Mouse (Mus musculus): Measurements from ENCODE around the gene 1700016C15Rik. TPM values are rescaled to one million over a fixed set of nuclear protein-coding genes. Genes with fewer than 3 reads are reported as not detected.

Gene 1700016C15Rik
- polyA plus RNA-seq, 1 experiment: not detected

- no peak for TF ChIP-seq POLR2A (IDR thresholded peaks at IDR 0.05; ENCODE audit: borderline replicate concordance, control insufficient read depth, low read depth, low read length)
- no peak for TF ChIP-seq CTCF (IDR thresholded peaks at IDR 0.05; ENCODE audit: control insufficient read depth, insufficient read depth, low read length)
- H3K27ac ChIP-seq (ENCODE audit: control insufficient read depth, insufficient read depth, low read depth, low read length, poor library complexity): no peak overlapping the region
- WGBS: 70% methylated on average over 4 of the region's 4 CpGs
- no peaks in the 10 kb centered on the region; the same call in none of the 2 replicates for H3K4me1 ChIP-seq (ENCODE audit: control insufficient read depth, insufficient read depth, low read length)
- no peak overlapping the region for H3K4me3 ChIP-seq (replicated peaks; ENCODE audit: control insufficient read depth, low read depth, low read length)
These were observed 5.8 kb upstream of the 1700016C15Rik start for GRCm38 (mm10) chr1:177723786-177724185.

- TF ChIP-seq POLR2A (IDR thresholded peaks at IDR 0.05; ENCODE audit: borderline replicate concordance, control insufficient read depth, low read depth, low read length): no peak
- no peak for TF ChIP-seq CTCF (IDR thresholded peaks at IDR 0.05; ENCODE audit: control insufficient read depth, insufficient read depth, low read length)
- Histone ChIP-seq H3K4me3 (replicated peaks; ENCODE audit: control insufficient read depth, low read depth, low read length) (no peak overlapping the region), H3K27ac (ENCODE audit: control insufficient read depth, insufficient read depth, low read depth, low read length, poor library complexity) (no peak overlapping the region), H3K4me1 (ENCODE audit: control insufficient read depth, insufficient read depth, low read length) (no peaks in the 10 kb centered on the region; the same call in none of the 2 replicates)
- WGBS: 37% methylated on average over 5 of the region's 5 CpGs
These were observed 2.7 kb upstream of the 1700016C15Rik start for GRCm38 (mm10) chr1:177726870-177727269.

- Histone ChIP-seq H3K4me1 (ENCODE audit: control insufficient read depth, insufficient read depth, low read length) (no peaks in the 10 kb centered on the region; the same call in none of the 2 replicates), H3K27ac (ENCODE audit: control insufficient read depth, insufficient read depth, low read depth, low read length, poor library complexity) (no peak overlapping the region), H3K4me3 (replicated peaks; ENCODE audit: control insufficient read depth, low read depth, low read length) (no peak overlapping the region)
- TF ChIP-seq POLR2A (IDR thresholded peaks at IDR 0.05; ENCODE audit: borderline replicate concordance, control insufficient read depth, low read depth, low read length): no peak
- no peak for TF ChIP-seq CTCF (IDR thresholded peaks at IDR 0.05; ENCODE audit: control insufficient read depth, insufficient read depth, low read length)
- WGBS: 85% methylated on average over 3 of the region's 3 CpGs
These were observed 1.6 kb upstream of the 1700016C15Rik start for GRCm38 (mm10) chr1:177727883-177728525.

DNA sequence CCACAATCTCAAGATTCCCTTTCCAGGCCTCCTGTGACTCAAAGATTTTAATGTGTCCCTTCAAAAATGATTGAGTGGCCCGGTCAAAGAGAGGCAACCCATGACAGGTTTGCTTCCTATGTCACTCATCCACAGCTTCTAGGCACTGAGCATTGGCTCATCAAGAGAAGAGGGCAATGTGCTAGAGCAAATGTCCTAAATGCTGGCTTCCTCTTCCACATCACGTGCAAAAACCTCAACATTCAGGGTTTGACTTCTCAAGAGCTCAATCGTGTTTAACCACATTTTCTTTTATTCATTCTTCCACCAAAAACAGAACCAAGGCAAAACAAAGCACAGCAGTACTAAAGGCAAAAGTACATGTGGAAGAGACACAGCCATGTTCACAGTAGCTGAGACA, 2.4 kb downstream of the 1700016C15Rik start:
- Histone ChIP-seq H3K4me1 (ENCODE audit: control insufficient read depth, insufficient read depth, low read length) (no peaks in the 10 kb centered on the region; the same call in 1 of the 2 replicates), H3K27ac (ENCODE audit: control insufficient read depth, insufficient read depth, low read depth, low read length, poor library complexity) (no peak overlapping the region), H3K4me3 (replicated peaks; ENCODE audit: control insufficient read depth, low read depth, low read length) (no peak overlapping the region)
- WGBS: 37% methylated on average over 3 of the region's 3 CpGs
- no peak for TF ChIP-seq POLR2A (IDR thresholded peaks at IDR 0.05; ENCODE audit: borderline replicate concordance, control insufficient read depth, low read depth, low read length)
- TF ChIP-seq CTCF (IDR thresholded peaks at IDR 0.05; ENCODE audit: control insufficient read depth, insufficient read depth, low read length): no peak

- H3K27ac ChIP-seq (ENCODE audit: control insufficient read depth, insufficient read depth, low read depth, low read length, poor library complexity): no peak overlapping the region; the same call in 1 of the 2 replicates
- TF ChIP-seq POLR2A (IDR thresholded peaks at IDR 0.05; ENCODE audit: borderline replicate concordance, control insufficient read depth, low read depth, low read length): no peak
- no peak for TF ChIP-seq CTCF (IDR thresholded peaks at IDR 0.05; ENCODE audit: control insufficient read depth, insufficient read depth, low read length)
- H3K4me3 ChIP-seq (replicated peaks; ENCODE audit: control insufficient read depth, low read depth, low read length): no peak overlapping the region
- 13% methylated on average over 6 of the region's 6 CpGs for WGBS
- H3K4me1 ChIP-seq (ENCODE audit: control insufficient read depth, insufficient read depth, low read length): peaks cover 1% of the 10 kb centered on the region; the same call in 1 of the 2 replicates
These were observed 8.0 kb downstream of the 1700016C15Rik start for GRCm38 (mm10) chr1:177737505-177738105.

DNA sequence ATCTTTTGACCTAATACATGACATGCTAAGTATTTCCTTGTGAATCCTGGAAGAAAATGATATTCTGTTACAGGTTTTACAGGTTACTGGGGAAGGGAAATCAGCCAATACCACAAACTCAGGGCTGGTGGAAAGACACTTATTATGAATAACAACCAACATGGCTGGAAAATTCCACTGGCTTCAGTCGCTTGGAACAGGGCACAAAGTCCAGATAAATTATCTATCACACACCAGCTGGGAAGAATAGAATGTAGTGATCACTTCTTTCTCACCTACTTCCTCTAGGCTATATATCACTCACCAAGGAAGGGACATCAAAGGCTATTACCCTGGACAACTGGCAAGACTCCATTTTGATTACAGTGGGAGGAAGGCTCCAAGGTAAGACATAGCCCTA, 11.1 kb downstream of the 1700016C15Rik start:
- WGBS: 74% methylated on average over 1 of the region's 1 CpGs
- TF ChIP-seq POLR2A (IDR thresholded peaks at IDR 0.05; ENCODE audit: borderline replicate concordance, control insufficient read depth, low read depth, low read length) (no peak), CTCF (IDR thresholded peaks at IDR 0.05; ENCODE audit: control insufficient read depth, insufficient read depth, low read length) (no peak)
- Histone ChIP-seq H3K4me1 (ENCODE audit: control insufficient read depth, insufficient read depth, low read length) (peaks cover 1% of the 10 kb centered on the region; the same call in 1 of the 2 replicates), H3K27ac (ENCODE audit: control insufficient read depth, insufficient read depth, low read depth, low read length, poor library complexity) (no peak overlapping the region), H3K4me3 (replicated peaks; ENCODE audit: control insufficient read depth, low read depth, low read length) (no peak overlapping the region)

GRCm38 (mm10) chr1:177742119-177742518, 12.5 kb downstream of the 1700016C15Rik start:
- Histone ChIP-seq H3K4me3 (replicated peaks; ENCODE audit: control insufficient read depth, low read depth, low read length) (no peak overlapping the region), H3K27ac (ENCODE audit: control insufficient read depth, insufficient read depth, low read depth, low read length, poor library complexity) (no peak overlapping the region), H3K4me1 (ENCODE audit: control insufficient read depth, insufficient read depth, low read length) (peaks cover 1% of the 10 kb centered on the region; the same call in 1 of the 2 replicates)
- 76% methylated on average over 1 of the region's 1 CpGs for WGBS
- TF ChIP-seq CTCF (IDR thresholded peaks at IDR 0.05; ENCODE audit: control insufficient read depth, insufficient read depth, low read length): no peak
- no peak for TF ChIP-seq POLR2A (IDR thresholded peaks at IDR 0.05; ENCODE audit: borderline replicate concordance, control insufficient read depth, low read depth, low read length)

GRCm38 (mm10) chr1:177744521-177745325, 15.1 kb downstream of the 1700016C15Rik start:
- TF ChIP-seq CTCF (IDR thresholded peaks at IDR 0.05; ENCODE audit: control insufficient read depth, insufficient read depth, low read length) (no peak), POLR2A (IDR thresholded peaks at IDR 0.05; ENCODE audit: borderline replicate concordance, control insufficient read depth, low read depth, low read length) (no peak)
- 85% methylated on average over 7 of the region's 7 CpGs for WGBS
- no peaks in the 10 kb centered on the region for H3K4me1 ChIP-seq (ENCODE audit: control insufficient read depth, insufficient read depth, low read length)
- H3K27ac ChIP-seq (ENCODE audit: control insufficient read depth, insufficient read depth, low read depth, low read length, poor library complexity): no peak overlapping the region
- H3K4me3 ChIP-seq (replicated peaks; ENCODE audit: control insufficient read depth, low read depth, low read length): no peak overlapping the region
